Mouse (Mus musculus): ENCODE results near the gene Gfer.
"Not testable (repeated sequence)": the region's sequence is repeated elsewhere in the genome, so short reads cannot be mapped to it uniquely, and the experiment has no call there.

Gene Gfer

GRCm38 (mm10) chr17:24722220-24722924, 26.4 kb upstream of the Gfer start:
- DNase-seq (ENCODE audit: low spot score in 2 of 2) = no peak

- DNase-seq (ENCODE audit: low spot score in 2 of 2) = not testable (repeated sequence)
Measured at GRCm38 (mm10) chr17:24721383-24721955, 25.5 kb upstream of the Gfer start.

DNA sequence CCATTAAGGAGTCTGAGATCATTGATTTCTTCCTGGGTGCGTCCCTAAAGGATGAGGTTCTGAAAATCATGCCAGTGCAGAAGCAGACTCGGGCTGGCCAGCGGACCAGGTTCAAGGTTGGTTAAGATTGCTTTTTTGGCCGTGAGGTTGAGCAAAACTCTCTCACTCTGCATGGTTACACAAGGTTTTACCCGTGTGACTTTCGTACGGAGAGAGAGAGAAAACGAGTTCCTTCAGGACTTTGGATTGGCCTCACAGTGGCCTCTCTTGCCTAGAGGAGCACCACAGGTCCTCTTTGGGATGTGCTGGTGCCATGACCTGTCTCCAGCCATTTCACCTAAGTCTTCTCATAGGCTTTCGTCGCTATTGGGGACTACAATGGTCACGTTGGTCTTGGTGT, 24.7 kb upstream of the Gfer start:
- not testable (repeated sequence) for DNase-seq (ENCODE audit: low spot score in 2 of 2)

DNA sequence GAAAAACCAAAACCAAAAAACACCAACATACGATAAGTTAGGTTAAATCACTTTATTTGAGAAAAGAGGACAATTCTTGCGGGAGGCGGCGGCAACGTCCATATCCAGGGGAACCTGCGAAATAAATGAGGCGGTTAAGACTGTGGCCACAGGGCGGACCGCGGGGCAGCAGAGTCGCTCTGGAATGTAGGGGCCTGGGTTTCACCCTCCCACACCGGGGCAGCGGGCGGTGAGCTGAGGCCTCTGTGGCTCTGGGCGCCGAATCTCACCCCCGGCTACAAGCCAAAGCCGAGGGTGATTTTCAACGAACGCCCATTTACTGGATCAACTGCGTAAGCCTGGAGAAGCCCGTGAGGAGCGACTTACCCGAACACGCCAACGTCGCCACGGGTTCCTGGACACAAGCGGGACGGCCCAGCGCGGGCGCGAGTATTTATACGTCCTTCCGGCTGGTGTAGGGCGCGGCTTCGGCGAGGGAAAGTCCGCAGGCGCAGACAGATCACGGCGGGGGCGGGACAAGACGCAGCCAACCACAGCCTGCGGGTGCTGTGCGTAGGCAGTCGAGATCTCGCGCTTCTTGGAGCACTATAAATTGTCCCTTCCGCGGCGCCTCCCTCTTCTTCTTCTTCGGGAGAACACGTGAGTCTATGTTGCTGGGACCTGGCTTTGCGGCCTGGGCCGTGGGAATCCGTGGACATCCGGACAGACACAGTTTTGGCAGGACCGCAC, 23.7 kb upstream of the Gfer start:
- DNase-seq (ENCODE audit: low spot score in 2 of 2) = peak; percentile 89 to 97

DNA sequence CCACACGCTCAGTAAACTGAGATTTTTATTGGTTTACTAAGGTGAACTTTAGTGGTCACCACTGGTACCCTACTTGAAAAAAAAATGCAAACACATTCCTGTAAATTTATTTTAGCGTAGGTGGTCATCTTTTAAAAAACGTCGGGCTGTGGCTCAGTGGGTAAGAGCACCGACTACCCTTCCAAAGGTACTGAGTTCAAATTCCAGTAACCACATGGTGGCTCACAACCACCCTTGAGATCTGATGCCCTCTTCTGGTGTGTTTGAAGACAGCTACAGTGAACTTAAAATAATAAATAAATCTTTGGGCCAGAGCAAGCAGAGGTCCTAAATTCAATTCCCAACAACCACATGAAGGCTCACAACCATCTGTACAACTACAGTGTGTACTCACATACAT, 23.0 kb upstream of the Gfer start:
- DNase-seq (ENCODE audit: low spot score in 2 of 2) = not testable (repeated sequence)

DNA sequence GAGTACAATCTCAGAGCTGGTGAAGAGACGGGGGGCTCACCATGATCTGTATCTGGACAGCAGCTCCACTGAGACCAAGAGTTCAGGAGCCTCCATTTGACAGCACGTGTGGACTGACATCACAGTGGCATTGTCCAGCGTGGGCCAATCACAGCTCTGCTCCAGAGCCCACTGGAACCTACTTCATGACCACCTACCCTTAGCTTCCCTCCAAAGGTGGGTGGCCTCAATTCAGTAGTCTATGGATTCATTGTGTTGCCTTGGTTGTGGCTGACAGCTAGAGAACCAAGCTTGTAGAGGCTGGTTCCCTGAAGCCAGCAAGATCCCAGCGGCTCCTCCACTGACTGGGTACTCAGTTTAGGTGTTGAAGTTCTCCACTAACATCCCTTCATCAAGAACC, 22.0 kb upstream of the Gfer start, which contains the start of the genes Rnf151 and Rps2:
Gene Rnf151 (minus strand): TSS at position 121 of the 400 bp plus-strand sequence.
Gene Rps2 (plus strand): TSS at position 174 of the 400 bp plus-strand sequence.
- no peak for DNase-seq (ENCODE audit: low spot score in 2 of 2)

DNA sequence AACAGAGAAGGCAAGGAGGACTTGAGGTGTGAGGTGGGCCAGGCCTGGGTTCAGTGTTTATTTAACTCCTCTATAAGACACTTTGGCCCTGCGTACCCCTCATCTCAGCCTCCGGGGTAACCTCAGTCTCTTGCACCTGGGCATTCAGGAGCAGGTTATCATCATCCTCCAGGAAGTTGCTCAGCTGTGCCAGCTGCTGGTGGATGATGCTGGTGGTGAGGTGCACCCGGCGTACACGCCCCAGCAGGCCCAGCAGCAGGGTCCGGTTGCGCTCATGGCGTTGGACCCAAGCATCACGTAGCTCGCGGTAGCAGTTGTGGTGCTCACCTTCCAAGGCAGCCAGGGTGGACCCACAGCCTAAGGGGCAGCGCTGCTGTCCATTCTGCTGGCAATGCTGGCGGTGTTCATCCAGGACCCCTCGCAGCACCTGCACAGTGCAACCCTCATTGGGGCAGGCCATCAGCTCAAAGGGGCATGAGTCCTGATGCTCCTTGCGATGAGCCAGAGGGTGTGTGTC, 20.3 kb upstream of the Gfer start:
- DNase-seq (ENCODE audit: low spot score in 2 of 2) = no peak

- no peak for DNase-seq (ENCODE audit: low spot score in 2 of 2)
Measured at GRCm38 (mm10) chr17:24715556-24715955, 19.6 kb upstream of the Gfer start.

- DNase-seq (ENCODE audit: low spot score in 2 of 2) = no peak
Measured at GRCm38 (mm10) chr17:24708646-24709045, 12.7 kb upstream of the Gfer start.

- no peak for DNase-seq (ENCODE audit: low spot score in 2 of 2)
Measured at GRCm38 (mm10) chr17:24707801-24708425, 12.0 kb upstream of the Gfer start.

- peak; percentile 84 to 89 for DNase-seq (ENCODE audit: low spot score in 2 of 2)
Measured at GRCm38 (mm10) chr17:24706982-24707800, 11.2 kb upstream of the Gfer start, which contains the start of gene Tbl3. Gene Tbl3 (minus strand): TSS chr17:24707660.

DNA sequence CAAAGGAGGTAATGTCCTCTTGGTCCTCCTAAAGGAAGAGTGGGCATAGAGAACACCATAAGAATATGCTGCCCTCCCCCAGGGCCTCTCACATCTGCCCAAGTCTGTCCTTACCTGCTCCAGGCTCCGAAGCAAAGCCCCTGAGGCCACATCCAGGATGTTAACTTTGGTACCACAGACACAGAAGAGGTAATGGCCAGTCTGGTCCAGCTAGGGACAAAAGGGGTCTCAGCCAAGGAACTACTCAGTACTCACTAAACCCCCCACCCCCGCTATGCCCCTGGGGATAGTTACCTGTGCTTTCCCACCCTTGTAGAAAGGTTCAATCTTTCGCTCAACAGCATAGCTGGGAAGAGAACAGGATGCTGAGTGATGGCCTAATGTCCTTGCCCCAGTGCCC, 9.9 kb upstream of the Gfer start:
- no peak for DNase-seq (ENCODE audit: low spot score in 2 of 2)

- DNase-seq (ENCODE audit: low spot score in 2 of 2) = no peak
Measured at GRCm38 (mm10) chr17:24701251-24701650, 5.3 kb upstream of the Gfer start.

- DNase-seq (ENCODE audit: low spot score in 2 of 2) = no peak
Measured at GRCm38 (mm10) chr17:24699473-24699872, 3.5 kb upstream of the Gfer start.

- no peak for DNase-seq (ENCODE audit: low spot score in 2 of 2)
Measured at GRCm38 (mm10) chr17:24698715-24699114, 2.8 kb upstream of the Gfer start.

DNA sequence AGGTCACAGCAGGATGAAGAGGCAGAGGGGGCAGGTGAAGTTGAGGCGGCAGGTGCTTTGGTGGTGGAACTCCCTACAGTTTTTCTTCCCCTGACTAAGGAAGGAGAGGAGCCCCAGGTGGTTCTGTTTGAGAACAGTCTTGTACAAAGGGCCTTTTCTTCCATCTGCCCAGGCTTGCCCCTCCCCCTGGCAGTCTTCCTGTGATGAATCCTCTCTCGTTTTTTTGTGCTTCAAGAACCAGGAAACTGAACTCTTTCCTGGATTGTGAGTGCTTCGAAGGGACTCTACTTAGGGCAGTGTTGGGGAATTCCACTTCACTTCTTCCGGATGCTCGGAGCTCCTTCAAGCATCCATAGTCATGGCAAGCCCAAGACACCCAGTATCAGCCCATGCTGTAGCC, 2.0 kb upstream of the Gfer start:
- DNase-seq (ENCODE audit: low spot score in 2 of 2) = no peak

DNA sequence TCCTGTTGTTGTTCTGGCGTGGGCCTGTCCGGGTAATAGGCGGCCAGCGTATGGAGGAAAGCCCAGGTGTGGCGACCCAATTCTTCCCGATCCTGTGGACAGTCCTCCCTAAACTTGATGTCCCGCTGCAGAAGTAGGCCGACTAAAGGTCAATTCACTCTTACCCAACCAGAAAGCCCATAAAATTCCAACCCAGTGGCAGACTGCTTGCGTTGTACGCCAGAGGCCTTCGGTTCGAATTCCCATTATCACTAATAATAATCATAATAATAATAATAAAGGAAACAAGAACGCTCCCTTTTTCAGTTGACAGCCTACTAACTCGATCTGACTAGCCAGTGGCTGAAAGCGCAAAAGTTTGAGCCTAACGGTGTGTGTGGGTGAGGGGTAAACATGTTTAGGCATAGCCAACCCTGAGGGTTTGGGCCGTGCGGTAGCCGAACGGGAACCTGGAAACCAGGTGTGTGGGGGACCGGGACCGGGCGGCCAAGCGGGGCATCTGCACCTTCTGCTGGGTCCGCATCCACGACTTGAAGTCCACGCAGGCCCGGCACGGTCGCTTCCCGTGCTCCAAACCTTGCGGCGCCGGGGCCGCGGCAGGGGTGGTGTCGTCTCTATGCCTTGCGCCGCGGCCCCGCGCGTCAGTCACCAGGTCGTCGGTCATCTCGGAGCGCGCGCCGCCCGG, 488 bp downstream of the Gfer start:
- DNase-seq (ENCODE audit: low spot score in 2 of 2) = peak in 1 of 2 experiments; percentile 44

GRCm38 (mm10) chr17:24692385-24692784, 3.6 kb downstream of the Gfer start:
- DNase-seq (ENCODE audit: low spot score in 2 of 2) = no peak

- DNase-seq (ENCODE audit: low spot score in 2 of 2) = no peak
Measured at GRCm38 (mm10) chr17:24689251-24690081, 6.5 kb downstream of the Gfer start, which contains the start of gene Syngr3. Gene Syngr3 (minus strand): TSS chr17:24689955.
